Mouse (Mus musculus): ENCODE results near the gene Kank4. TPM values are rescaled to one million over a fixed set of nuclear protein-coding genes. Genes with fewer than 3 reads are reported as not detected.
A peak's percentile ranks its signal among the peaks of the same experiment; 100 is the strongest.
"Not testable (repeated sequence)": the region's sequence is repeated elsewhere in the genome, so short reads cannot be mapped to it uniquely, and the experiment has no call there.

Gene Kank4
- polyA plus RNA-seq, 1 experiment from 2014 or later = 2.7 TPM

DNA sequence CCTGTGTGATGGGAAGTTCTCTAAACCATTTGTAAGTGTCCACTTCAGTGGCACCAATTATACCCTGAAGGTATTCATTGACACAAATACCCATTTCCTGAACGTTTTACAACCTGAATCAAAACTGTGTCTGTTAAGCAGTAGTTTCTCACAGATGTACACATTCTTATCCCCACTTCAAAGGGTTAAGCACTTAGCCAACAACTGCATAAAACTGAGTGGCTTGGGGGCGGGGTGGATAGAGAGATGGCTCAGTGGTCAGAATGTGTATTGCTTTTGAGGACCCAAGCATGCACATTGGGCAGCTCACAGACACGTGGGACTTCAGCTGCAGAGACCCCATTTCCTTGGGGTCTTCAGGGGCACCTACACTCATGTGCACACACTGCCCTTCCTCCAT lies 29.1 kb upstream of the Kank4 start:
- Histone ChIP-seq H3K27me3 (no peaks in the 10 kb centered on the region), H3K9me3 (no peaks in the 10 kb centered on the region), H3K9ac (no peak overlapping the region), H3K4me1 (peaks cover 4% of the 10 kb centered on the region; the same call in 1 of the 2 replicates), H3K4me2 (replicated peaks) (no peak overlapping the region), H3K4me3 (no peak overlapping the region), H3K36me3 (no peaks in the 10 kb centered on the region), H3K27ac (no peak overlapping the region)
- WGBS = 38% methylated on average over 3 of the region's 3 CpGs
- no peak for ATAC-seq (ENCODE audit: insufficient number of reproducible peaks, insufficient read depth, low FRiP score, low TSS enrichment)

DNA sequence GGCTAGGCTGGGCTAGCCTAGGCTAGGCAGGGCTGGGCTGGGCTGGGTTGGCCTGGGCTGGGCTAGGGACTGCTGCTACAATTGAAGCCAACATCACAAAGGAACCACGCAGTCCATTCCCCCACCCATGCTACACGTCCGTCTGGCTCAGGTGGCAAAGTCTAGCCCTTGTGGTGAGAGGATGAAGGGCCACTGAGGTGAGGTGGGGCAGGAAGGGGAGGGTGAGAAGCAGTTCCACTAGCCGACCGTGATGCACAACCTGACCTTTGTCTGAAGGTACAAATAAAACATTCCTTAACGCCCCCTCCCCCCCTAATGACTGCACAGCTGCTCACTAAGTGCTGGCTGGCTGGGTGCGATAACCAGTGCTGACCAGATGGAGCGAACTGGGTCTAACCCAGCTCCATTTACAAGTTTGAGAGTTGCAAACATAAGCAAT lies 28.4 kb upstream of the Kank4 start:
- no peaks in the 10 kb centered on the region for H3K27me3 ChIP-seq
- 61% methylated on average over 8 of the region's 8 CpGs for WGBS
- no peak overlapping the region for H3K4me3 ChIP-seq
- ATAC-seq (ENCODE audit: insufficient number of reproducible peaks, insufficient read depth, low FRiP score, low TSS enrichment) = 0 out of 2 replicates have a peak, but pooled peaks have one; percentile 15
- no peaks in the 10 kb centered on the region for H3K9me3 ChIP-seq
- no peaks in the 10 kb centered on the region for H3K36me3 ChIP-seq
- peaks cover 4% of the 10 kb centered on the region; the same call in 1 of the 2 replicates for H3K4me1 ChIP-seq
- no peak overlapping the region for H3K27ac ChIP-seq
- H3K4me2 ChIP-seq (replicated peaks) = no peak overlapping the region
- no peak overlapping the region for H3K9ac ChIP-seq

DNA sequence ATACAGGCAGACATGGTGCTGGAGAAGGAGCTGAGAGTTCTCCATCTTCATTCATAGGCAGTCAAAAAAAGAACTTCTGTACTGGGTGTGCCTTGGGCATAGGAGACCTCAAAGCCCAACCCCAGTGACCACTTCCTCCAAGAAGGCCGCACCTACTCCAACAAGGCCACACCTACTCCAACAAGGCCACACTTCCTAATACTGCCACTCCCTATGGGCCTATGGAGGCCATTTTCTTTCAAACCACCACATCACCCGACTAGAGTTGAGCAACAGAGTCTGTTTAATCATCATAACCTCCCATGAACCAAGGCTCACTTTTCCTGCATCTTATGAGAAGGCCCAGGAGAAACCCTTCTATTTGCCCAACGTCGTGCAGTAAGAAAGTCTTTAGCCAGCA lies 27.9 kb upstream of the Kank4 start:
- H3K4me1 ChIP-seq = peaks cover 4% of the 10 kb centered on the region; the same call in 1 of the 2 replicates
- H3K4me2 ChIP-seq (replicated peaks) = no peak overlapping the region
- no peak overlapping the region for H3K27ac ChIP-seq
- WGBS = 91% methylated on average over 4 of the region's 4 CpGs
- H3K27me3 ChIP-seq = no peaks in the 10 kb centered on the region
- H3K9ac ChIP-seq = no peak overlapping the region
- H3K36me3 ChIP-seq = no peaks in the 10 kb centered on the region
- ATAC-seq (ENCODE audit: insufficient number of reproducible peaks, insufficient read depth, low FRiP score, low TSS enrichment) = no peak
- no peaks in the 10 kb centered on the region for H3K9me3 ChIP-seq
- H3K4me3 ChIP-seq = no peak overlapping the region

DNA sequence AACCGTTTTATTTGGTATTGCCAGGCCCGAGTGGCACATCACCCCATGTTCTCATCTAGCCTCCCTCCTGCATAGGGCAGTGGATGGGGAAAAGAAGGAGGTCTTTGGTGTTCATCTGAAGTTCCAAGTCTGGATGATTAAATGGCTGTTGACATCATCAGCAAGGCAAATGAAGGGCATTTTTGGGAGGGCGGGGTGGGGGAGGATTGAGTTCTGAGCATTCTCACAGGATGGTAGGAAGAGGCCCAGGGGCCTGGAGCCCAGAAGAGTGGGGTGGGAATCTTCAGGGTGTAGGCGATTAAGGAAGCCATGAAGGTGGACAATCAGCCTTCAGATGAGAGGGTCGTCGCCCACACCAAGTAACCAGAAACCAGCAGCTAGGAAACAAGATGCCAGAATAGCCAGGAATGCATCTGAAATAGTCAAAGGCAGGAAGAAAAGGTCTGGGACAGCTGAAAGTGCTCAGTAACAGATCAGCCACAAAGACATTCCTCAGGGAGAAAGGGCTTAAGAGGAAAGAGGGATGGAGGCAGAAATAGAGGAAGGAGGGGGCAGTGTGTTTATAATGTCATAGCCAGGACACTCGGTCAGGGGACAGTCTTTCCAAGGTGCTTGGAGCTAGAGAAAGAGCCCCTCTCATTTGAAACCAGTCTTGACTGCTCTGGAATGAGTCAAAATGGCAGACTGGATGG lies 26.7 kb upstream of the Kank4 start:
- Histone ChIP-seq H3K9ac (no peak overlapping the region), H3K36me3 (no peaks in the 10 kb centered on the region), H3K27me3 (no peaks in the 10 kb centered on the region), H3K9me3 (no peaks in the 10 kb centered on the region), H3K27ac (no peak overlapping the region), H3K4me2 (replicated peaks) (no peak overlapping the region), H3K4me1 (peaks cover 4% of the 10 kb centered on the region; the same call in 1 of the 2 replicates), H3K4me3 (no peak overlapping the region)
- 74% methylated on average over 7 of the region's 7 CpGs for WGBS
- ATAC-seq (ENCODE audit: insufficient number of reproducible peaks, insufficient read depth, low FRiP score, low TSS enrichment) = no peak

DNA sequence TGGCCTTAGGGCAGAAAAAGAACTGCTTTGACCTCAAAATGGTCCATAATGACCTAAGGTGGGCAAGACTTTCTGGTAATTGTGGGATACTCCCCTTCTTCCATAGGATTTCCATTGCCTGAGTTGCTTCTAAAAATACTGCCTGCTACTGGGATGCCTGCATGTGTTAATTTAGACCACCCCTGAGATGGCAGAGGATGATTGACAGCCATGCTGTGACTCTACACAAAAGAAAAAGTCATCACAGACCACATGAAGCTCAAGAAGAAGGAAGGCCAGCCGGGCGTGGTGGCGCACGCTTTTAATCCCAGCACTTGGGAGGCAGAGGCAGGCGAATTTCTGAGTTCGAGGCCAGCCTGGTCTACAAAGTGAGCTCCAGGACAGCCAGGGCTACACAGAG lies 23.9 kb upstream of the Kank4 start:
- not testable (repeated sequence) for ATAC-seq (ENCODE audit: insufficient number of reproducible peaks, insufficient read depth, low FRiP score, low TSS enrichment); H3K36me3 ChIP-seq; H3K27ac ChIP-seq; H3K27me3 ChIP-seq; H3K4me3 ChIP-seq; H3K9ac ChIP-seq; H3K4me2 ChIP-seq (replicated peaks); H3K9me3 ChIP-seq
- WGBS = 87% methylated on average over 6 of the region's 6 CpGs
- peaks cover 15% of the 10 kb centered on the region for H3K4me1 ChIP-seq

DNA sequence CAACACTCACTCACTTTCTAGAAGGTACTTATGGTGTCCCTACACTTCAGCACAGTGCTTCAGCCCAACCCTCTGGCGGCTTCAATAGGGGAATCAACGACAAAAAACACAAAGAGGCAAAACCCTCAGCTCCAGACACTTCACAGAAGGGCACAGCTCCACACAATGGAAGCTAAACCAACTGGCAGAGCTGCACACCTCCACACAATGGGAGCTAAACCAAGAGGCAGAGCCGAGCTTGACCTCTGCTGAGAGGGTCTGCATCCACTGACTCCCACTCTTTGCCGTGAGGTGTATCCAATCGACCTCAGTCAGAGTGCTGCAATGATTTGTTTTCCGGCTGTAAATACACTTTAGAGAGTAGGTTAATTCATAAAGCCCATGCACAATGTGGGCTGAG lies 23.2 kb upstream of the Kank4 start:
- no peak for ATAC-seq (ENCODE audit: insufficient number of reproducible peaks, insufficient read depth, low FRiP score, low TSS enrichment)
- H3K27me3 ChIP-seq = no peaks in the 10 kb centered on the region

DNA sequence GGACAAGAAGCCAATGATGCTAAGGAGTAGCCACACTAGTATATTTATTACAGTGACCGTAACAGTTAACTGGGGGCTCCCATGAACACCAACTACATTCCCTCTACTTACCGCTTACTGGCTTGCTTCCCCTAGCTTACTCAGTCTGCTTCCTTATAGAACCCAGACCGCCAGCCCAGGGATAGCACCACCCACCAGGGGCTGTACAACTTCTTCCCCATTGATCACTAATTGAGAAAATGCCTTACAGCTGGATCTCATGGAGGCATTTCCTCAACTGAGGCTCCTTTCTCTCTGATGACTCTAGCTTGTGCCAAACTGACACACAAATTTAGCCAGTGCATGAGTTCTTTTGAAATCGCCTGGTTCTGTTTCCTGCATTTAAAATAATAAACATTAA lies 21.6 kb upstream of the Kank4 start:
- H3K27ac ChIP-seq = no peak overlapping the region
- no peak for ATAC-seq (ENCODE audit: insufficient number of reproducible peaks, insufficient read depth, low FRiP score, low TSS enrichment)
- H3K4me1 ChIP-seq = peaks cover 16% of the 10 kb centered on the region
- no peak overlapping the region for H3K4me2 ChIP-seq (replicated peaks)
- no peak overlapping the region for H3K9ac ChIP-seq
- H3K4me3 ChIP-seq = no peak overlapping the region
- WGBS = 28% methylated on average over 4 of the region's 4 CpGs
- no peaks in the 10 kb centered on the region for H3K27me3 ChIP-seq
- no peaks in the 10 kb centered on the region for H3K36me3 ChIP-seq
- H3K9me3 ChIP-seq = no peaks in the 10 kb centered on the region

More for the DNA sequence above, 23.2 kb upstream of the Kank4 start:
- no peak overlapping the region for H3K27ac ChIP-seq
- H3K9me3 ChIP-seq = no peaks in the 10 kb centered on the region
- WGBS = 63% methylated on average over 6 of the region's 6 CpGs
- no peaks in the 10 kb centered on the region for H3K36me3 ChIP-seq
- peaks cover 15% of the 10 kb centered on the region for H3K4me1 ChIP-seq
- H3K4me2 ChIP-seq (replicated peaks) = no peak overlapping the region
- no peak overlapping the region for H3K4me3 ChIP-seq
- H3K9ac ChIP-seq = no peak overlapping the region

DNA sequence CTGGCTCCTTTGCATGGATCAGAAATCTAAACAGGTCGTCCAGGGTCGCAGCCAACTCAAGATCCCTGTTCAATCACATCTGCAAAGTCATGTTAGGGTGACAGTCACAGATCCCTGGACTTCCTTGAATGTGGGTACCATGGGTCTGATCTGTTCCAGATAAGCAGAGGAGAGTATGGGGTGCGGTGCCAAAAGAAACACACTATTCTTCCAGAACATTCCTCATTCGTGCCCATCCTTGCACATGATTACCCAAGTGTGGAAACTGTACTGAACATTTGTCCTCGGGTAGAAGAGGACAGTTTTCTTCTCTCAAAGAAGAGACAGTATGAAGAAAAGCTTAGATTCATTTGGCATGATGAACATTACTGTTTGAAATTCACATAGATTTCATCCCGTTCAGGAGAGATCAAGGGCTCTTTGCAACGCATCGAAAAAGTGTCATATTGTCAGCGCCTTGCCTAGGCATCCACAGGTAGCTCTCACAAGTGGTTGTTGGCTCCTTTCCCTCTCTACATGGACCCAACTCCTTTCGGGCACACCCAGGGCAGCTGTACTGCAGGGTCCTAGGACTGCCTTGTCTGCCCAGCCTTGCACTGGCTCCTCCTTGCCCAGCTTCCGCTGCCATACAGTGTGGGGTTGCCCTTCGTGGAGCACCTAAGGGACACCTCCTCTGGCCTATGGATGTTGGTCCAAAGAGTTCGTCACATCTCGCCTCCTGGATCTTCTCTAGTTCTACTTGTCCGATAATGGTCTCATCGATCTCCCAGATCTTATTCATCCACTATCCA lies 20.6 kb upstream of the Kank4 start:
- Histone ChIP-seq H3K9ac (no peak overlapping the region), H3K4me2 (replicated peaks) (no peak overlapping the region), H3K36me3 (no peaks in the 10 kb centered on the region), H3K27ac (no peak overlapping the region), H3K9me3 (no peaks in the 10 kb centered on the region), H3K27me3 (no peaks in the 10 kb centered on the region), H3K4me1 (peaks cover 15% of the 10 kb centered on the region), H3K4me3 (no peak overlapping the region)
- no peak for ATAC-seq (ENCODE audit: insufficient number of reproducible peaks, insufficient read depth, low FRiP score, low TSS enrichment)
- WGBS = 92% methylated on average over 16 of the region's 16 CpGs

DNA sequence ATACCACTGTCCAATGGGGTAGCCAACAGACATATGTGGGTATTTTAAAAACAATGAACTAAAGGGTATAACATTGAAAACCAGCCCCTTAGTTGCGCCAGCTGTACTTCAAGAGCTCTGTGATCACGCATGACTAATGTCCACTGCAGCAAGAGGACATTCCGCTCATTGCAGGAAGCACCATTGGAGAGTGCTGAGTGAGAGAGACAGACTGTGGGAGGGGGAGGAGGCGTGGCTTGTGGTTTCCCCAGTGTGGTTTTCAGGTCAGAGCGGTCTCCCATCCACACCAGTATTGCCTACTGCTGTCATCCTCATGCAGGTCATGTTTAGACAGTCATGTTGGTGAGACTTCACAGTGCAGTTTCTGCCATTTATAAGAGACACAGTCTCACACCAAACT lies 19.2 kb upstream of the Kank4 start:
- ATAC-seq (ENCODE audit: insufficient number of reproducible peaks, insufficient read depth, low FRiP score, low TSS enrichment) = no peak
- no peaks in the 10 kb centered on the region for H3K27me3 ChIP-seq
- WGBS = 53% methylated on average over 5 of the region's 5 CpGs

DNA sequence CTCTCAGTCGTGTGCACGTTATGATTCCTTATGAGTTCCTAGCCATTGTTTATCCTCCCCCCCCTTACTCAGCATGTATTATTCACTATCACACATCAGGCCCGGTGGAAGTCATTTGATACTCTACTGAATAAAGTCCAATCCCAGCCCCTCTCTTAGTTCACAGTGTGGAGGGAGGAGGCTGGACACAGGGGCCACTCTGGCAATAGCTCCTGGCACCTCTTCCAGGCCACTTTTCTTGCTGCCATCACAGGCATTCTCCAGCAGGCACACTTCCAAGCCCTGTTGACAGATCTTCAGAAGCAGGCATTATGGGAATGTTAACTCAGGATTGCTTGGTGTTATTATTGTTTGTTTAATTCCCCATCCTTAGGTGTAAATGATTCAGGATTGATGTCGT lies 17.4 kb upstream of the Kank4 start:
- no peaks in the 10 kb centered on the region for H3K27me3 ChIP-seq
- H3K9ac ChIP-seq = no peak overlapping the region
- H3K4me3 ChIP-seq = no peak overlapping the region
- H3K4me2 ChIP-seq (replicated peaks) = no peak overlapping the region
- H3K4me1 ChIP-seq = peaks cover 20% of the 10 kb centered on the region
- no peaks in the 10 kb centered on the region for H3K9me3 ChIP-seq
- no peaks in the 10 kb centered on the region for H3K36me3 ChIP-seq
- ATAC-seq (ENCODE audit: insufficient number of reproducible peaks, insufficient read depth, low FRiP score, low TSS enrichment) = no peak
- H3K27ac ChIP-seq = no peak overlapping the region
- 59% methylated on average over 4 of the region's 4 CpGs for WGBS

More for the DNA sequence above, 19.2 kb upstream of the Kank4 start:
- Histone ChIP-seq H3K9me3 (no peaks in the 10 kb centered on the region), H3K27ac (no peak overlapping the region), H3K36me3 (no peaks in the 10 kb centered on the region), H3K9ac (no peak overlapping the region), H3K4me3 (no peak overlapping the region), H3K4me1 (peaks cover 20% of the 10 kb centered on the region), H3K4me2 (replicated peaks) (no peak overlapping the region)

DNA sequence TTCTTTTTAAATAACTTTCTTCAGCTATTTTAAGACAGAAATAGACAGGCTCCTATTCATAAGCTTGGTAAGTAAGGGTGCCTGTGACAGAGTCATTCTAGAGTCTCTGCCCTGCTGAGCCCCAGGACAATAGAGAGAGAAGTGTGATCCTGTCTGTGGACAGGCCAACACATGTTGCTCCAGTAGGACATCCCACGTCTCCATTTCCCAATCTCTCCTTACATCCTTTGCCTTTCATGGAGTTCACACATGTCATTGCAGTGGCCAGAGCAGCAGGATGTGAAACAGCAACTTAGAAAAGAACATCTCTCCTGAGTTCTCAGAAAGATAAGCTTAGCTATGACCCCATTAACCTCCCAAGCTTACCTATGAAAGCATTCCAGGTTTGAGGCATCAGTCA lies 14.4 kb upstream of the Kank4 start:
- Histone ChIP-seq H3K4me1 (peaks cover 13% of the 10 kb centered on the region), H3K36me3 (no peaks in the 10 kb centered on the region), H3K27ac (no peak overlapping the region), H3K4me2 (replicated peaks) (no peak overlapping the region), H3K27me3 (no peaks in the 10 kb centered on the region), H3K4me3 (no peak overlapping the region), H3K9ac (no peak overlapping the region), H3K9me3 (no peaks in the 10 kb centered on the region)
- 46% methylated on average over 1 of the region's 1 CpGs for WGBS
- ATAC-seq (ENCODE audit: insufficient number of reproducible peaks, insufficient read depth, low FRiP score, low TSS enrichment) = no peak

DNA sequence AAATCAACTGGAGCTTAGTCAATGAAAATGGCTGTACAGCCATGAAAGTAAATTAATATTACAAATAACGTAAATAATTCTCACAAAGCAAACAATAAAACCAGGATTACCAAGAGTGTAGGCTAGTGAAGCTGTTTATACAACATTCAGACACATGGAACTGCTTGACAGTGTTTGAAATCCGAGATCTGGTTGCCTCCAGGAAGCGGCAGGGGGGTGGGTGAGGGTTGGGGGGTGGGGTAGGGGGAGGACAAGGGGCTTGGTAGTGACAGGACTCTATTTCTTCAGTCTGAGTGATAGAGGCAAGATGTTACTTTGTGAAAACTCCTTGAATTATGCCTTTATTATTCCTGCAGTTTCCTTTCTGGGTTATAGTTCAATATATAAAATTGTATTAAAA lies 9.4 kb upstream of the Kank4 start:
- H3K4me3 ChIP-seq = no peak overlapping the region
- H3K9me3 ChIP-seq = no peaks in the 10 kb centered on the region
- no peaks in the 10 kb centered on the region for H3K27me3 ChIP-seq
- no peak overlapping the region for H3K4me2 ChIP-seq (replicated peaks)
- 13% methylated on average over 3 of the region's 3 CpGs for WGBS
- H3K9ac ChIP-seq = no peak overlapping the region
- no peaks in the 10 kb centered on the region for H3K36me3 ChIP-seq
- ATAC-seq (ENCODE audit: insufficient number of reproducible peaks, insufficient read depth, low FRiP score, low TSS enrichment) = no peak
- H3K4me1 ChIP-seq = peaks cover 12% of the 10 kb centered on the region
- H3K27ac ChIP-seq = no peak overlapping the region

Data from embryonic facial prominence, embryonic 12.5 days (tissue).